Mouse (Mus musculus) G1E (cell line): ENCODE results near the gene Gcnt7. TPM values are rescaled to one million over a fixed set of nuclear protein-coding genes. Genes with fewer than 3 reads are reported as not detected.

Experiments used
- ATAC-seq: 2 replicates; pipeline ENCODE4 v1.8.0; 2016; ENCODE audit warnings: mild to moderate bottlenecking; ENCODE audit not compliant: insufficient number of reproducible peaks, poor library complexity, low FRiP score, severe bottlenecking; ENCODE audit errors: extremely low read depth
- DNase-seq: peaks from one replicate; pipeline ENCODE4 v3.0.0; 2012; ENCODE audit warnings: low spot score
- H3K27me3 ChIP-seq: 2 replicates; pipeline ENCODE4 v1.6.1; 2012; ENCODE audit warnings: mild to moderate bottlenecking, low read length, inconsistent platforms; ENCODE audit not compliant: insufficient read depth
- H3K36me3 ChIP-seq: replicated peaks from 2 replicates; pipeline ENCODE3; 2012; ENCODE audit warnings: mild to moderate bottlenecking, inconsistent platforms
- H3K4me1 ChIP-seq: 2 replicates; pipeline ENCODE4 v1.6.1; 2012; ENCODE audit warnings: low read depth, low read length, inconsistent platforms, mixed read lengths; ENCODE audit not compliant: insufficient read depth
- H3K4me3 ChIP-seq: 2 replicates; pipeline ENCODE4 v1.5.1; 2012; ENCODE audit warnings: low read depth, mild to moderate bottlenecking, inconsistent platforms, low read length, moderate library complexity, mixed read lengths
- H3K9me3 ChIP-seq: replicated peaks from 2 replicates; pipeline ENCODE4 v1.6.1; 2012; ENCODE audit warnings: inconsistent platforms
- CTCF ChIP-seq: IDR thresholded peaks from 2 replicates; pipeline ENCODE4 v1.5.1; 2012; ENCODE audit warnings: low read depth, low read length, inconsistent platforms, mixed read lengths
- GATA1 ChIP-seq: IDR thresholded peaks from 2 replicates; pipeline ENCODE4 v1.6.1; 2012; ENCODE audit warnings: borderline replicate concordance, low read length, inconsistent platforms, mixed read lengths
- GATA2 ChIP-seq: IDR thresholded peaks from 2 replicates; pipeline ENCODE4 v1.6.1; 2012; ENCODE audit warnings: low read depth, low read length, inconsistent platforms, borderline replicate concordance
- POLR2AphosphoS5 ChIP-seq: IDR thresholded peaks from 2 replicates; pipeline ENCODE4 v1.6.1; 2012; ENCODE audit warnings: low read depth, low read length, inconsistent platforms; ENCODE audit not compliant: insufficient replicate concordance
- TAL1 ChIP-seq: conservative IDR thresholded peaks from 2 replicates; pipeline ENCODE4 v1.6.1; 2012; ENCODE audit warnings: low read depth, low read length, inconsistent platforms, mixed read lengths
- polyA plus RNA-seq: library from polyadenylated mRNA; stranded (reverse); fragments of >175 nt; gene quantifications from 2 replicates; pipeline ENCODE4 v1.2.3, GENCODE M21; 2012
- total RNA-seq, 2 experiments: library from RNA; stranded (forward) in 1 of 2; stranded (reverse) in 1 of 2; fragments of 200-1000 nt in 1 of 2; fragments of >200 nt in 1 of 2; fragmentation: Nextera tagmentation in 1 of 2; gene quantifications; 2 replicates each; pipeline ENCODE4 v1.2.3; 2014 to 2017

The Gcnt7 gene
- total and polyA plus RNA-seq, 3 experiments = 0.22 TPM; not detected in 2

DNA sequence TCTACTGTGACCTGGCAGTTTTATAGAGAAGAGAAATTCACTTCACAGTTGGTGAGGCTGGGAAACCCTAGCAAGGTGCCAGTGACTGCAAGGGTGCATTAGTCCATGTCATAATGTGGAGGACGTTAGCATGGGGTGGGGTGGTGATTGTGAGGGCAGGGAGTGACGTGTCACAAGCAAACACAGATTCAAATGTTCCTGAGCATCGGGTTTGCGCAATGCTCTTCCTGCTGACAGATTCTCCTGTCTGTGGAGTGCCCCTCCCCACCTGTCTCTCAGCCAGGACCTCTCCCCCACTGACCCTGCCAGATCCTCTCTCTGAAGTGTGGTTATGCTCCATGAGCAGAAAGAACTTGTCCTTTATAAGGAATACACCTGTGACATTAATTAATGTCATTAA is 10.1 kb downstream of the Gcnt7 start:
- Histone ChIP-seq H3K9me3 (no peaks in the 10 kb centered on the region), H3K36me3 (peaks cover 99% of the 10 kb centered on the region), H3K4me1 (no peaks in the 10 kb centered on the region), H3K27me3 (no peaks in the 10 kb centered on the region), H3K4me3 (no peak overlapping the region)
- no peak for DNase-seq
- ATAC-seq = no peak
- no peak for TF ChIP-seq POLR2AphosphoS5
- no peak for TF ChIP-seq GATA2
- TF ChIP-seq CTCF = no peak
- no peak for TF ChIP-seq TAL1
- no peak for TF ChIP-seq GATA1

DNA sequence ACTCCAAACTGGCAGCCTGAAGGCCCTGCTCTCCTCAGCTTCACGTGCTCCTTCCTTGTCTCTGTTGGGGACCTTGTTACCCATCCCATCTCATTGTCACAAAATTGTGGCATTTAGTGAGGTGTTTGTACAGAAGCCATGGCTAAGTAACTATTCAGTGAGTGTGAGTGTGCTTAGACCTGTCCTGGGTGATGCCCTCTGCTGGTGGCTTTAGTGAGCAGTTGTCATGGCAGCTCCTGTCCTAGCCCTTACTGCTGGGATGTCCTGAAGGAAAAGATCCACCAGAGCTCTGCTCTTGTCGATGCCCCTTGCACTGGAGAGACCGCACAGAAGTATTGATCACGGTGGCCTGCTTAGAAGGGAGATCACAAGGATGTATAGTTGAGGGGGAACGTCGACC is 11.1 kb downstream of the Gcnt7 start:
- Histone ChIP-seq H3K4me3 (no peak overlapping the region), H3K27me3 (no peaks in the 10 kb centered on the region), H3K4me1 (peaks cover 2% of the 10 kb centered on the region; the same call in 1 of the 2 replicates), H3K36me3 (peaks cover 97% of the 10 kb centered on the region), H3K9me3 (no peaks in the 10 kb centered on the region)
- DNase-seq (no peak), ATAC-seq (no peak)
- TF ChIP-seq CTCF = 0 out of 2 replicates have a peak, but pooled peaks have one; percentile 7
- no peak for TF ChIP-seq GATA1

DNA sequence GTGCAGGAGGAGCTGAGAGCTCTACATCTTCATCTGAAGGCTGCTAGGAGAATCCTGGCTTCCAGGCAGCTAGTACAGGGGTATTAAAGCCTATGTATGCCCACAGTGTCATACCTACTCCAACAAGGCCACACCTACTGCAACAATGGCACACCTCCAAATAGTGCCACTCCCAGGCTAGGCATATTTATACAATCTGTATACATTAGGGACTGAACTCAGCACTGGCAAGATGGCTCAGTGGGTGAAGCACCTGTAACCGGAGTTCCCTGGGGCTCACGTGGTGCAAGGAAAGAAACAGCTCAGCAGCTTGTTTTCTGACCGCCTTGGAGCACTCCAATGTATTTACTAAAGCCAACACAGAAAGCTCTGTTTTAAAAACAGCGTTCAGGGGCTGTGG is 12.8 kb downstream of the Gcnt7 start:
- DNase-seq (no peak), ATAC-seq (no peak)
- Histone ChIP-seq H3K9me3 (no peaks in the 10 kb centered on the region), H3K4me1 (peaks cover 15% of the 10 kb centered on the region), H3K4me3 (no peak overlapping the region), H3K27me3 (no peaks in the 10 kb centered on the region), H3K36me3 (peaks cover 90% of the 10 kb centered on the region)
- TF ChIP-seq GATA1 (no peak), TAL1 (no peak), GATA2 (no peak), CTCF (no peak), POLR2AphosphoS5 (no peak)

DNA sequence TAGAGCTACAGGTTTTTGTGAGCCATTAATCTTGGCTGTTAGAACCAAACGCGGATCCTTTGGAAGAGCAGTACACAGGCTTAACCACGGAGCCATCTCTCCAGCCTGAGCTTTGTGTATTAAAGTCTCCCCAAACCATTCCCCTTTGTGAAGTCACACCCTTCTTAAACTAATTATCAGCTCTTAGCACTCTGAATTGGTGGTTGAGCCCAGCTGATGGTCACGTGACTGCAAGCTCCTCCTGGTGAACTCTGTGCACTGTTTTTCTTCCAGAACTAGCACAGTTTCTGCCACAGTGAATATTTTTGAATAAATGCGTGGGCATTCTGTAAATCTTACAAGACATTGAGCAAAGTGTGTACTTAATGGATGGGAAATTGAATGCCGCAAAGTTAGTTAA is 17.2 kb downstream of the Gcnt7 start:
- DNase-seq = peak; percentile 59
- peaks cover 22% of the 10 kb centered on the region for H3K4me1 ChIP-seq
- peaks cover 45% of the 10 kb centered on the region for H3K36me3 ChIP-seq
- TF ChIP-seq CTCF = no peak
- H3K9me3 ChIP-seq = no peaks in the 10 kb centered on the region
- H3K27me3 ChIP-seq = no peaks in the 10 kb centered on the region
- peak; percentile 41; the same call in 1 of the 2 replicates for ATAC-seq
- H3K4me3 ChIP-seq = peak overlapping the region; percentile 82

DNA sequence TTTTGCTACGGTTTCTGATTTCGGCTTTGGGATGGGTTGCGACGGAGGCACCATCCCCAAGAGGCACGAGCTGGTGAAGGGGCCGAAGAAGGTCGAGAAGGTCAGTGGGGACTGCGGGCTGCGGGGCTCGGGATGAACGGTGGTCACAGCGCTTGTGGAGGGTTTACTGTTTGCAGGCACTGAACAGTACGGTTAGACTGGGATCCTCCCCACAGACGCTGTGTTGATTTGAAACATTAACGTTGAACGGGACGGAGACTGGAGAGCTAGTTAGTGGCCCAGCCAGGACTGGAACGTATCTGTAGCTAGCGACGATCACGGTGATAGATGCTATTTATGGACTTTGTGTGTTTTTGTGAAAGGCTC is 17.8 kb downstream of the Gcnt7 start:
- no peak for ATAC-seq
- Histone ChIP-seq H3K4me3 (peak overlapping the region; percentile 82), H3K4me1 (peaks cover 22% of the 10 kb centered on the region), H3K9me3 (no peaks in the 10 kb centered on the region), H3K36me3 (peaks cover 40% of the 10 kb centered on the region), H3K27me3 (no peaks in the 10 kb centered on the region)
- no peak for TF ChIP-seq GATA2
- TF ChIP-seq CTCF = no peak
- no peak for TF ChIP-seq TAL1
- no peak for TF ChIP-seq GATA1
- no peak for TF ChIP-seq POLR2AphosphoS5
- no peak for DNase-seq

DNA sequence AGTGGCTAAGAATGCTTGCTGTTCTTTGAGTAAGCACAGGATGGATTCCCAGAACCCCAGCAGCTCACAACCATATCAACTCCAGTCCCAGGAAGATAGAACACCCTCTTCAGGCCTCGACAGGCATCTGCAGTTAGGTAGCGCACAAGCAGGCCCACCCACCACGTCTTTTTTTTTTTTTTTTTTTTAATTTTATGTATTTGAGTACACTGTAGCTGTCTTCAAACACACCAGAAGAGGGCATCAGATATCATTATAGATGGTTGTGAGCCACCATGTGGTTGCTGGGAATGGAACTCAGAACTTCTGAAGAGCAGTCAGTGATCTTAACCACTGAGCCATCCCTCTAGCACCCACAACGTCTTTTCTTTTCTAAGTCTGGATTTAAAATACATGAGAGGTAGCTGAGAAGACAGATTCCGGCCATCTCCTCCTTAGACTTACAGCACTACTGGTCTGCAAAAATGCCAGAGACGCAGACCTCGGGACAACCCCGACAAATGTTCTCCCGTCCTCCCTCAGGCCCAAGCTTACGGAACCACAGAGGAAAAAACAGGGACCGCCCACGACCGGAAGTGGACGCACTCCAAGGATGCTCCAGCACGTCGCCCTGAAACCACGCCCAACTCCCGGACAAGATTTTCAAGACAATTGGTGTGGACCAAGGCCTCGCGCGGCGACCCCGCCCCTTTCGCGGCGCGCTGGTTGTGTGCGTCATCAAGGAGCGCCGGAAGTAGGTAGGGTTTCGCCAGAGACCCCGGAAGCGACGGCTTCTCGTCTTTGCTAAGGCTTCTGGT is 18.4 kb downstream of the Gcnt7 start, which contains the start of gene Rtf2:
Gene Rtf2 (plus strand): TSS at position 714 of the 797 bp plus-strand sequence.
- peaks cover 22% of the 10 kb centered on the region for H3K4me1 ChIP-seq
- DNase-seq (peak; percentile 98), ATAC-seq (peak; percentile 98)
- peak within 1 kb of the TSS; percentile 82 for H3K4me3 ChIP-seq
- no peaks in the 10 kb centered on the region; the same call in 1 of the 2 replicates for H3K27me3 ChIP-seq
- no peak for TF ChIP-seq CTCF
- TF ChIP-seq GATA1 = no peak
- TF ChIP-seq POLR2AphosphoS5 = no peak
- no peak for TF ChIP-seq TAL1
- no peak for TF ChIP-seq GATA2
- H3K9me3 ChIP-seq = no peaks in the 10 kb centered on the region
- H3K36me3 ChIP-seq = peaks cover 35% of the 10 kb centered on the region
